Mouse (Mus musculus) hindbrain, postnatal 0 days (tissue): ENCODE data around the gene Arhgap45. TPM values are rescaled to one million over a fixed set of nuclear protein-coding genes. Genes with fewer than 3 reads are reported as not detected.
"Not testable (repeated sequence)": the region's sequence is repeated elsewhere in the genome, so short reads cannot be mapped to it uniquely, and the experiment has no call there.

Source experiments
- ATAC-seq: fragments of 200-750 bp; cut with Nextera tagmentation; 2 replicates; pipeline ENCODE4 v1.8.0; 2017; ENCODE audit warnings: mild to moderate bottlenecking, moderate TSS enrichment, moderate library complexity
- DNase-seq: peaks from one replicate; pipeline ENCODE4 v3.0.0-alpha.2; 2015; ENCODE audit warnings: low spot score
- H3K27ac ChIP-seq: fragments of 300-500 bp; sonication (generic); 2 replicates; pipeline ENCODE4 v1.5.1; 2014; ENCODE audit warnings: mild to moderate bottlenecking
- H3K27me3 ChIP-seq: fragments of 300-500 bp; sonication (generic); 2 replicates; pipeline ENCODE4 v1.6.1; 2014; ENCODE audit warnings: low read length, mixed read lengths; ENCODE audit not compliant: insufficient read depth
- H3K36me3 ChIP-seq: fragments of 300-500 bp; sonication (generic); 2 replicates; pipeline ENCODE4 v1.6.1; 2014; ENCODE audit warnings: low read length, mixed read lengths; ENCODE audit not compliant: insufficient read depth
- H3K4me1 ChIP-seq: fragments of 300-500 bp; sonication (generic); 2 replicates; pipeline ENCODE4 v1.6.1; 2014; ENCODE audit warnings: antibody characterized with exemption, low read length, mixed read lengths; ENCODE audit not compliant: insufficient read depth
- H3K4me2 ChIP-seq: fragments of 300-500 bp; sonication (generic); 2 replicates; pipeline ENCODE4 v1.6.1; 2014; ENCODE audit warnings: low read depth, mild to moderate bottlenecking, low read length, moderate library complexity, mixed read lengths
- H3K4me3 ChIP-seq: fragments of 300-500 bp; sonication (generic); 2 replicates; pipeline ENCODE4 v1.5.1; 2014; ENCODE audit warnings: low read length
- H3K9ac ChIP-seq: fragments of 300-500 bp; sonication (generic); replicated peaks from 2 replicates; pipeline ENCODE4 v1.6.1; 2014; ENCODE audit warnings: mild to moderate bottlenecking, low read length, moderate library complexity, mixed read lengths
- H3K9me3 ChIP-seq: fragments of 300-500 bp; sonication (generic); 2 replicates; pipeline ENCODE4 v1.6.1; 2016; ENCODE audit warnings: low read length, mixed read lengths
- CTCF ChIP-seq: IDR thresholded peaks from 2 replicates; pipeline ENCODE4 v1.5.1; 2016; ENCODE audit warnings: antibody characterized with exemption, control low read depth, low read depth
- WGBS: fragments of 180-500 bp; shearing (Covaris S2); extraction: QIAGEN DNeasy Blood & Tissue Kit; methylation state at CpG from one replicate; pipeline ENCODE4 v1.1.7; 2014; 5-methylcytosine and 5-hydroxymethylcytosine counted together
- polyA plus RNA-seq: library from polyadenylated mRNA; unstranded; fragments of >200 nt; fragmentation: Nextera tagmentation; extraction: Ambion mirVana; gene quantifications from 2 replicates; pipeline ENCODE4 v1.2.1, GENCODE M21; 2015
- total RNA-seq: library from RNA; depleted of rRNA; stranded (reverse); fragments of >200 nt; gene quantifications from 2 replicates; pipeline ENCODE4 v1.2.3, GENCODE M21; 2014

Arhgap45 gene
- total and polyA plus RNA-seq, 2 experiments from 2014 or later, result 1.7 to 3.3 TPM

DNA sequence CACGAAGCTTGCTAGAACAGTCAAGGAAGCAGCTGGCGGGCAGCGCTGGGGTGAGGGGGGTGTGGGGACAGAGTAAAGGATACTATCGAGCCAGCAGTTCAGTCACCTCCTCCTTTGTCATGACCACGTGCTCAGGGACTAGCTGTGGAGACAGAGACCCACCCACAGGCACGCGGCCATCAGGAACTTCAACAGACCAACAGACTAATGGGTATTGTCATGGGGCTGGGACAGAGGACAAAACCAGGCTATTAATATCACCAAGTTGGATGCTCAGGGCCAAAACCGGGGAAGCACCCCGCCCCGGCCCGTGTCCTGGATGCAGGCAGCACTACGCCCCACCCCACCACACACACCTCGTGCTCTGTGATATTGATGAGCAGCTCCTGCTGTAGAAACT lies 20.4 kb downstream of the Arhgap45 start:
- 90% methylated on average over 13 of the region's 13 CpGs for WGBS
- H3K27me3 ChIP-seq, result no peaks in the 10 kb centered on the region
- no peak for TF ChIP-seq CTCF
- DNase-seq (no peak), ATAC-seq (no peak)
- H3K36me3 ChIP-seq, result peaks cover 29% of the 10 kb centered on the region
- peaks cover 10% of the 10 kb centered on the region for H3K4me1 ChIP-seq
- no peak overlapping the region for H3K9ac ChIP-seq
- no peaks in the 10 kb centered on the region for H3K9me3 ChIP-seq
- no peak overlapping the region for H3K4me2 ChIP-seq
- H3K4me3 ChIP-seq, result no peak overlapping the region
- no peak overlapping the region for H3K27ac ChIP-seq

DNA sequence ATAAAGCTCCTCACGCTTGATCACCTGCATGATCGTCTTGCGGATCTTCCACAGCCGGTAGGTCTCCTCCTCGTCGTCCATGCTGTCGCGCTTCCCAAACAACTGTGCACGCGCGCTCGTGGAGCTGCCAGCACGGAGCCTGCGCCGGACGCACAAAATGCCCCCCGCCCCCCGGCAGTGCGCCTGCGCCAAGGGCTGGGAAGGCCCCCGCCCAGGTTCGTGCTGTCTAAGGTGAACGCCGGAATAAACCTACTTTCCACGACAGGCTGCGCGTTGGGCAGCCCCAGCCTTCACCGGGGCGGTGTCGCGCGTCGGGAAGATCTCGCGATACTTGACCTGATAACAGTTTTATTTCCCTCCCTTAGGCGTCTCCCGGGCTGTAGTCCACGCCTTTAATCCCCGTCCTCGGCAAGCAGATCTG lies 23.1 kb downstream of the Arhgap45 start, which contains the start of gene Polr2e:
TSS of gene Polr2e (minus strand) at position 237 of the 421 bp plus-strand sequence.
- WGBS, result under 1% methylated on average over 40 of the region's 40 CpGs

DNA sequence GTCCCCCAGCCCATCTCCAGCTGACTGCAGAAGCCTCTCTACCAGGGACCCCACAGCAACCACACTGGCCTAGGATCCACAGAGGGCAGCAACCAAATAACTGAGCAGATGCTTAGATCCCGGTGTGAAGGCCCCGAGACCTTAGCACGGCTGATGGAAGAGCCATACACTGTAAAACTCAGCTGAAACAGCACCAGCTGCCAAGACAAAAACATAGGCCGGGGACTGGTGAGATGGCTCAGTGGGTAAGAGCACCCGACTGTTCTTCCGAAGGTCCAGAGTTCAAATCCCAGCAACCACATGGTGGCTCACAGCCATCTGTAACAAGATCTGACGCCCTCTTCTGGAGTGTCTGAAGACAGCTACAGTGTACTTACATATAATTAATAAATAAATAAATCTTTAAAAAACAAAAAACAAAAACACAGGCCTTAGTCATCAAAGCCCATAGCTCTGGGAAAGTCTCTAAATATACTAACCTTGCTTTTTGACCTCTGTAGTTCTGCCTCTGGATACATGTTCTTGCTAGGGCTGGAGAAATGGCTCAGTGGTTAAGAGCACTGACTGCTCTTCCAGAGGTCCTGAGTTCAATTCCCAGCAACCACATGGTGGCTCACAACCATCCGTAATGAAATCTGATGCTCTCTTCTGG lies 25.1 kb downstream of the Arhgap45 start:
- H3K27ac ChIP-seq, H3K27me3 ChIP-seq, ATAC-seq, H3K9me3 ChIP-seq, H3K9ac ChIP-seq, DNase-seq, H3K4me3 ChIP-seq, H3K4me1 ChIP-seq, H3K4me2 ChIP-seq: not testable (repeated sequence)
- WGBS, result 89% methylated on average over 8 of the region's 8 CpGs
- peaks cover 11% of the 10 kb centered on the region for H3K36me3 ChIP-seq

More for the DNA sequence above, 23.1 kb downstream of the Arhgap45 start, which contains the start of gene Polr2e:
- Histone ChIP-seq H3K9me3 (no peaks in the 10 kb centered on the region), H3K27me3 (no peaks in the 10 kb centered on the region), H3K4me1 (peaks cover 10% of the 10 kb centered on the region), H3K4me3 (peak within 1 kb of the TSS; percentile 72), H3K36me3 (peaks cover 29% of the 10 kb centered on the region), H3K9ac (peak within 1 kb of the TSS; percentile 65), H3K4me2 (peak within 1 kb of the TSS; percentile 66), H3K27ac (peak within 1 kb of the TSS; percentile 67)
- peak; percentile 33 for TF ChIP-seq CTCF
- peak; percentile 98 for ATAC-seq
- DNase-seq, result peak; percentile 99

DNA sequence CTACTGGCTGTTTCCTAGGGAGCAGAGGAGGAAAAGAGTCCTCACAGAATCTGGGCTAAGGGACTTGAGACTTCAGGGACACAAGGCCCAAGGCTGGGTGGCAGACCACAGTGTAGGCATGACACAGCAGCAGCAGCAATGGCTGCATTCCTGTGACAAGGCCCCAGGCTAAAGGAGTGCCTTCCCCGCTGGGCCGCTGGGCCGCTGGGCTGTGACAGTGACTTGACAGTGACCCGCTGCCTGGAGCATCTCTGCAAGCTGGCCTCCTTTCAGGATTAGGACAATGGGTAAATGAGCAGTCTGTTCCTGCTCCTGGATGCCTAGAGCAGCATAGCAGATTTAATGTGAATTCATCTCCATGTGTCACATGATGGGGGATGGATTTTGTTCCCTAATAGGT lies 27.6 kb downstream of the Arhgap45 start:
- DNase-seq (no peak), ATAC-seq (no peak)
- Histone ChIP-seq H3K9me3 (no peaks in the 10 kb centered on the region), H3K9ac (no peak overlapping the region), H3K27ac (peak overlapping the region; percentile 65; the same call in 1 of the 2 replicates), H3K36me3 (no peaks in the 10 kb centered on the region), H3K4me2 (no peak overlapping the region), H3K27me3 (no peaks in the 10 kb centered on the region), H3K4me1 (no peaks in the 10 kb centered on the region), H3K4me3 (no peak overlapping the region)
- TF ChIP-seq CTCF, result no peak
- WGBS, result 13% methylated on average over 4 of the region's 4 CpGs

DNA sequence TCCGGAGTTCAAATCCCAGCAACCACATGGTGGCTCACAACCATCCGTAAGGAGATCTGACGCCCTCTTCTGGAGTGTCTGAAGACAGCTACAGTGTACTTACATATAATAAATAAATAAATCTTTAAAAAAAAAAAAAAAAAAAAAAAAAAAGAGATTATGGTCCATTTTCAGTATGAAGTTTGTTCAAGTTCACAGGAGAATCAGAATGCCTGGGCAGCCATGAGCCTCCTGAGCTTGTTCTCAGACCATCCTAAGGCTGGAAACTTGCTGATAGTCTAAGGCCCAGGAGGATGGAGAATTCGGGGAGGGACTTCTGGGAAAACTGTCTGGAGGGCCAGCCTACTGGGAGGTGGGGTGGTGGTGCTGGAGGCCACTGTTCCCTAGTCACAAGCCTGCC lies 28.9 kb downstream of the Arhgap45 start:
- H3K4me1 ChIP-seq, H3K4me2 ChIP-seq, H3K36me3 ChIP-seq, H3K9me3 ChIP-seq, H3K9ac ChIP-seq, H3K27me3 ChIP-seq, H3K27ac ChIP-seq, DNase-seq, H3K4me3 ChIP-seq, ATAC-seq: not testable (repeated sequence)
- 80% methylated on average over 2 of the region's 4 CpGs for WGBS

DNA sequence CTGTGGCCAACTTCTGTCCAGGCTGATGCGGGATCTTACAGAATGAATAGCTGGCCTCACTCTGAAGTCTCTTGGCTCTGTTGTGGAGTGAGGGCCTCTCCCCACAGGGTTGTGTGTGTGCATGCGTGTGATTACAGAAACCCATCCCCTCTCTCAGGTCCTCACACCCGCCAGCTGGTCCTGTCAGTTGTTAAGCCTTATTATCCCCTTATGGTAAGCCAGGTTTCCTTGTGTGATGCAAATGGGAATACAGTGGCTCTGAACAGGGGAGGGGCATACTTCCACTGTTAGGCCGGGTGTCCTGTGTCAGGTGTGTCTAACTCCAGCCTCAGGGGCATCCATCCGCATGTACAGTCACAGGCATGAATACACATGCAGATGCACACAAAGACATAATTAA lies 29.3 kb downstream of the Arhgap45 start:
- H3K27me3 ChIP-seq, result no peaks in the 10 kb centered on the region
- H3K9me3 ChIP-seq, result no peaks in the 10 kb centered on the region
- H3K36me3 ChIP-seq, result no peaks in the 10 kb centered on the region
- WGBS, result 64% methylated on average over 5 of the region's 5 CpGs
- H3K4me3 ChIP-seq, result no peak overlapping the region
- no peak overlapping the region for H3K9ac ChIP-seq
- H3K4me1 ChIP-seq, result no peaks in the 10 kb centered on the region
- H3K4me2 ChIP-seq, result no peak overlapping the region
- no peak for ATAC-seq
- no peak overlapping the region for H3K27ac ChIP-seq
- TF ChIP-seq CTCF, result no peak
- no peak for DNase-seq

DNA sequence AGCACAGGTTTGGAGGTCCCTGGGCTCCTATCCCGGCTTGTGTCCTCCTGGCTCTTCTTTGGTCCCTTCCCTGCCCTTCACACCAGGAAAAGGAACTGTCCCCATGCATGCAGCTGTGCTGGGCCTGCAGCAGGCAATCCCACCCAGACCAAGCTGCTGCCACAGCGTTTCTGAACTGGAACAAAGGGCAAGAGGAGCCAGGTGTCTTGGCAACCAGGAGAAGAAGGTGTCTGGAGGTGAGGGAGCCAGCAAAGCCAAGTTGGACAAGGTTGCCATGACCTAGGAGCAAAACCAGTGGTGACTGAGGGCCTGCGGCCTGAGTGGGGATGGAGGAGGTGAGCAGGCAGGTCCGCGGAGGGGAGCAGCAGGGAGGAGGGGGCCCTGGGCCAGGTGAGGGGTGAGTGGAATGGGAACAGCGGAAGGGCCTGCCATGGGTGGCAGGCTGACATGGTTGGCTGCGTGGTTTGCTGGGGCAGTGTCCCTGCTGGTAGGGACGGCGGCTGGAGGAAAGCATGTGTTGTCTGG lies 30.6 kb downstream of the Arhgap45 start, which contains the start of gene Gpx4:
TSS of gene Gpx4 (plus strand) at position 126 of the 525 bp plus-strand sequence.
- no peak for TF ChIP-seq CTCF
- H3K4me2 ChIP-seq, result no peak within 1 kb of the TSS
- H3K27me3 ChIP-seq, result no peaks in the 10 kb centered on the region
- ATAC-seq, result no peak
- H3K27ac ChIP-seq, result no peak within 1 kb of the TSS; the same call in 1 of the 2 replicates
- no peaks in the 10 kb centered on the region for H3K36me3 ChIP-seq
- H3K4me3 ChIP-seq, result no peak within 1 kb of the TSS
- no peaks in the 10 kb centered on the region for H3K9me3 ChIP-seq
- H3K9ac ChIP-seq, result no peak within 1 kb of the TSS
- no peaks in the 10 kb centered on the region for H3K4me1 ChIP-seq
- DNase-seq, result no peak
- 46% methylated on average over 9 of the region's 9 CpGs for WGBS
